Mouse (Mus musculus): Measurements from ENCODE around the gene Galnt14. TPM values are rescaled to one million over a fixed set of nuclear protein-coding genes. Genes with fewer than 3 reads are reported as not detected.

Galnt14 gene
- polyA plus RNA-seq, 2 experiments from 2014 or later, result 0.70 to 0.82 TPM

GRCm38 (mm10) chr17:73568204-73568603 is 142.0 kb downstream of the Galnt14 start:
- no peak for ATAC-seq

- ATAC-seq, result no peak
These were observed 149.1 kb downstream of the Galnt14 start for GRCm38 (mm10) chr17:73561149-73561548.

- no peak for ATAC-seq
These were observed 150.0 kb downstream of the Galnt14 start for GRCm38 (mm10) chr17:73560208-73560784.

GRCm38 (mm10) chr17:73559498-73559897 is 150.8 kb downstream of the Galnt14 start:
- ATAC-seq, result no peak

GRCm38 (mm10) chr17:73557101-73557500 is 153.2 kb downstream of the Galnt14 start:
- ATAC-seq, result no peak

GRCm38 (mm10) chr17:73556436-73556835 is 153.8 kb downstream of the Galnt14 start:
- no peak for ATAC-seq

- ATAC-seq, result no peak
These were observed 155.6 kb downstream of the Galnt14 start for GRCm38 (mm10) chr17:73554668-73555067.

- ATAC-seq, result no peak
These were observed 161.3 kb downstream of the Galnt14 start for GRCm38 (mm10) chr17:73548783-73549566.

GRCm38 (mm10) chr17:73548119-73548518 is 162.1 kb downstream of the Galnt14 start:
- ATAC-seq, result no peak

- no peak for ATAC-seq
These were observed 162.8 kb downstream of the Galnt14 start for GRCm38 (mm10) chr17:73547483-73547882.

- ATAC-seq, result no peak
These were observed 168.3 kb downstream of the Galnt14 start for GRCm38 (mm10) chr17:73541911-73542310.

GRCm38 (mm10) chr17:73541233-73541570 is 169.1 kb downstream of the Galnt14 start:
- ATAC-seq, result peak; percentile 30

- peak; percentile 79 for ATAC-seq
These were observed 169.6 kb downstream of the Galnt14 start for GRCm38 (mm10) chr17:73540409-73541232.

- no peak for ATAC-seq
These were observed 178.4 kb downstream of the Galnt14 start for GRCm38 (mm10) chr17:73531896-73532295.

GRCm38 (mm10) chr17:73522169-73522568 is 188.1 kb downstream of the Galnt14 start:
- ATAC-seq, result no peak

- ATAC-seq, result no peak
These were observed 190.9 kb downstream of the Galnt14 start for GRCm38 (mm10) chr17:73519350-73519749.

- ATAC-seq, result no peak
These were observed 191.9 kb downstream of the Galnt14 start for GRCm38 (mm10) chr17:73518359-73518758.

GRCm38 (mm10) chr17:73515506-73515905 is 194.7 kb downstream of the Galnt14 start:
- no peak for ATAC-seq

GRCm38 (mm10) chr17:73514862-73515261 is 195.4 kb downstream of the Galnt14 start:
- ATAC-seq, result peak; percentile 62

GRCm38 (mm10) chr17:73514258-73514657 is 196.0 kb downstream of the Galnt14 start:
- no peak for ATAC-seq

GRCm38 (mm10) chr17:73512844-73513243 is 197.4 kb downstream of the Galnt14 start:
- peak; percentile 27 for ATAC-seq

GRCm38 (mm10) chr17:73507804-73508535 is 202.3 kb downstream of the Galnt14 start:
- ATAC-seq, result no peak

GRCm38 (mm10) chr17:73504111-73504510 is 206.1 kb downstream of the Galnt14 start:
- ATAC-seq, result no peak
